Mouse (Mus musculus) ES-E14 (cell line): ENCODE data around the gene Lrrn2.

Experiments
- CHD2 ChIP-seq: IDR thresholded peaks from 2 replicates; pipeline ENCODE4 v1.6.1; 2014; ENCODE audit warnings: mild to moderate bottlenecking, low read depth, low read length, inconsistent platforms
- HCFC1 ChIP-seq: IDR thresholded peaks from 2 replicates; pipeline ENCODE4 v1.6.1; 2012; ENCODE audit warnings: low read length, inconsistent platforms, borderline replicate concordance; ENCODE audit not compliant: insufficient read depth
- MAFK ChIP-seq: IDR thresholded peaks from 2 replicates; pipeline ENCODE4 v1.6.1; 2014; ENCODE audit warnings: mild to moderate bottlenecking, low read depth, low read length, inconsistent platforms; ENCODE audit not compliant: insufficient read depth

DNA sequence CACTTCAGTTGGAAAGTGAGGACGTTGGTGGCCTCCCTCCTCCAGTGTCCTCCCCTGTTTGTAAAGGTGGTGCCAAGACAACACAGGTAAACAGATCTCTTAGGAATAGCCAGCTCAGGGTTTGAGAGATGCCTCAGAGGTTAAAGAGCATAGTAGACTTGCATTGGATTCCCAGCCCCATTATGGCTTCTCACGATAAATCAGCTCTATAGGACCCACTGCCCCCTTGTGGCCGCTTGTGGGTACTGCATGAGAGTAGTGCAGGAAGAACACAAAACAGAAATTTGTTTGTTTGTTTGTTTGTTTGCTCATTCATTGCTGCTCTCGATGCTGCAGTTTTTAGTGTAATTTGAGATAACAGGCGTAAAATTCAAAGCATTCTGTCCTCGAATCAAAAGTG is 88.6 kb downstream of the Lrrn2 start:
- TF ChIP-seq CHD2 (0 out of 2 replicates have a peak, but pooled peaks have one; percentile 24), HCFC1 (no peak), MAFK (no peak)
